Mouse (Mus musculus): ENCODE results near the gene Ets2. TPM values are rescaled to one million over a fixed set of nuclear protein-coding genes. Genes with fewer than 3 reads are reported as not detected.

Ets2 gene
- total RNA-seq, 1 experiment = 12.8 TPM

DNA sequence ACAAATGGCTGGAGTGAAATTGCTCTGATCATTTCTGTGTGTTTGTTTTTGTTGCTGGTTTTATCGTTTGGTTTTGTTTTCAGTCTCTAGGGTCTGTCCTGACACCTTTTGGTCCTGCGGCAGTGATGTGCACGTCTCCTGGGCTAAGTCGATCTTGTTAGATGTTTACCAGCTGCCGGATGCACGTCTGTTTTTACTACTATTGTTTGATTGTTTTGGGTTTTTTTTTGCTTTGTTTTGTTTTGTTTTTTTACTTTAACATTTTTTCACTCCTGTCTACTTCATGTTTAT, 40.8 kb downstream of the Ets2 start:
- Histone ChIP-seq H3K36me3 (ENCODE audit: control insufficient read depth, insufficient read depth, low read length, poor library complexity, severe bottlenecking) (no peaks in the 10 kb centered on the region), H3K27ac (ENCODE audit: insufficient read depth, low read depth, low read length, poor library complexity, severe bottlenecking) (no peak overlapping the region), H3K4me3 (ENCODE audit: insufficient read depth in 1 of 2, low read depth in 1 of 2, low read length in 2 of 2, poor library complexity in 1 of 2, severe bottlenecking in 1 of 2) (no peak overlapping the region), H3K9me3 (ENCODE audit: control insufficient read depth, insufficient read depth, low read depth, low read length) (no peaks in the 10 kb centered on the region), H3K4me1 (ENCODE audit: control insufficient read depth in 2 of 2, insufficient read depth in 2 of 2, low read length in 2 of 2, poor library complexity in 1 of 2) (peaks cover 0 to 3% of the 10 kb centered on the region in 2 experiments; a peak in 1 of 4 replicates), H3K9ac (ENCODE audit: insufficient read depth, low read depth, low read length, poor library complexity, severe bottlenecking) (no peak overlapping the region)
- TF ChIP-seq CHD2 (IDR thresholded peaks at IDR 0.05; ENCODE audit: low read depth, low read length) (no peak), ZC3H11A (IDR thresholded peaks at IDR 0.05; ENCODE audit: borderline replicate concordance, low read depth, low read length) (no peak), HCFC1 (IDR thresholded peaks at IDR 0.05; ENCODE audit: borderline replicate concordance, insufficient read depth, low read length) (no peak), MAFK (IDR thresholded peaks at IDR 0.05; ENCODE audit: insufficient read depth, low read depth, low read length) (no peak), ZNF384 (IDR thresholded peaks at IDR 0.05; ENCODE audit: low read depth, low read length) (no peak)
- in situ Hi-C loops (cut with MboI; ENCODE audit: low sequenced_read_pairs in 2 of 2, unreplicated experiment in 2 of 2) = no loop called here
- DNase-seq (ENCODE audit: low read depth, low spot score) = no peak

DNA sequence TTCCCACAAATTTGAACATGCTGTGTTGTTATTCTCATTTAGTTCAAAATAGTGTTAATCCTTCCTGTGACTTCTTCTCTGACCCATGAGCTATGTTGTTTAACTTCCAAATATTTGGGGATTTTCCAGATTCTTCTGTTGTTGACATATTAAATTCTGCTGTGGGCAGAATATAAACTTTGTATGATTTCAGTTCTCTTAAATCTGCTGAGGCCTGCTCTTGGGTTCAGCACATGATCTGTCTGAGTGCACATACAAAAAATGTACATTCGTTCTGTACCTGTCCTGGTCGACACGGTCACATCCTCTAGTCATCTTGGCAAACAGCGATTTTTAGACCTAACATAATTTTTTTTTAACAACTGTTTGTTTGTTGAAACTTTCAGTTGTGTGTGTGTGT, 41.2 kb downstream of the Ets2 start:
- H3K27ac ChIP-seq (ENCODE audit: insufficient read depth, low read depth, low read length, poor library complexity, severe bottlenecking) = no peak overlapping the region
- TF ChIP-seq MAFK (IDR thresholded peaks at IDR 0.05; ENCODE audit: insufficient read depth, low read depth, low read length) = no peak
- no peak for TF ChIP-seq HCFC1 (IDR thresholded peaks at IDR 0.05; ENCODE audit: borderline replicate concordance, insufficient read depth, low read length)
- no peak for TF ChIP-seq CHD2 (IDR thresholded peaks at IDR 0.05; ENCODE audit: low read depth, low read length)
- no peak for TF ChIP-seq ZC3H11A (IDR thresholded peaks at IDR 0.05; ENCODE audit: borderline replicate concordance, low read depth, low read length)
- no peak for TF ChIP-seq ZNF384 (IDR thresholded peaks at IDR 0.05; ENCODE audit: low read depth, low read length)
- no peak overlapping the region for H3K4me3 ChIP-seq (ENCODE audit: insufficient read depth in 1 of 2, low read depth in 1 of 2, low read length in 2 of 2, poor library complexity in 1 of 2, severe bottlenecking in 1 of 2)
- no peak for DNase-seq (ENCODE audit: low read depth, low spot score)
- no peaks in the 10 kb centered on the region for H3K9me3 ChIP-seq (ENCODE audit: control insufficient read depth, insufficient read depth, low read depth, low read length)
- H3K4me1 ChIP-seq (ENCODE audit: control insufficient read depth in 2 of 2, insufficient read depth in 2 of 2, low read length in 2 of 2, poor library complexity in 1 of 2) = peaks cover 0 to 3% of the 10 kb centered on the region in 2 experiments; a peak in 1 of 4 replicates
- in situ Hi-C loops (cut with MboI; ENCODE audit: low sequenced_read_pairs in 2 of 2, unreplicated experiment in 2 of 2) = no loop called here
- H3K9ac ChIP-seq (ENCODE audit: insufficient read depth, low read depth, low read length, poor library complexity, severe bottlenecking) = no peak overlapping the region
- H3K36me3 ChIP-seq (ENCODE audit: control insufficient read depth, insufficient read depth, low read length, poor library complexity, severe bottlenecking) = no peaks in the 10 kb centered on the region

DNA sequence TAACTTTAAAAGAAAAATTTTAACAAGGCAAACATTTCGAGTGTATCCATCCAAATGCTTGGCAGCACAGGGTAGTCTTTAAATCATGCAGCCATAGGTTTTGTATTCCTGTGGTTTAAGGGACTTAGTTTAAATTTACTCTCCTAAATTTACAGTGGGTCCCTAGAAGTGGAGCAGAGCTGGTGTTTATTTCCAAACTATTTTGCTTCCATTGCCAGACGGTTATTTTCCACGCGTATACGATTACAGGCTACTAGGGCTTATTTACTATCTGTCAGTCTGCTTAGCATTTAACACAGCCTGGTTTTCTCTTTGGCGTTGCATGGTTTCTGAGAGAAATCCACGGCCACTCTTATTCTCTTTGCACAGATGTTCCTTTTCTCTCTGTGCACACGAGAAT, 42.9 kb downstream of the Ets2 start:
- Histone ChIP-seq H3K9ac (ENCODE audit: insufficient read depth, low read depth, low read length, poor library complexity, severe bottlenecking) (no peak overlapping the region), H3K4me1 (ENCODE audit: control insufficient read depth in 2 of 2, insufficient read depth in 2 of 2, low read length in 2 of 2, poor library complexity in 1 of 2) (peaks cover 0 to 3% of the 10 kb centered on the region in 2 experiments; a peak in 1 of 4 replicates), H3K27ac (ENCODE audit: insufficient read depth, low read depth, low read length, poor library complexity, severe bottlenecking) (no peak overlapping the region), H3K4me3 (ENCODE audit: insufficient read depth in 1 of 2, low read depth in 1 of 2, low read length in 2 of 2, poor library complexity in 1 of 2, severe bottlenecking in 1 of 2) (no peak overlapping the region), H3K9me3 (ENCODE audit: control insufficient read depth, insufficient read depth, low read depth, low read length) (no peaks in the 10 kb centered on the region), H3K36me3 (ENCODE audit: control insufficient read depth, insufficient read depth, low read length, poor library complexity, severe bottlenecking) (no peaks in the 10 kb centered on the region)
- no peak for DNase-seq (ENCODE audit: low read depth, low spot score)
- no peak for TF ChIP-seq ZNF384 (IDR thresholded peaks at IDR 0.05; ENCODE audit: low read depth, low read length)
- no peak for TF ChIP-seq HCFC1 (IDR thresholded peaks at IDR 0.05; ENCODE audit: borderline replicate concordance, insufficient read depth, low read length)
- no peak for TF ChIP-seq ZC3H11A (IDR thresholded peaks at IDR 0.05; ENCODE audit: borderline replicate concordance, low read depth, low read length)
- TF ChIP-seq CHD2 (IDR thresholded peaks at IDR 0.05; ENCODE audit: low read depth, low read length) = no peak
- TF ChIP-seq MAFK (IDR thresholded peaks at IDR 0.05; ENCODE audit: insufficient read depth, low read depth, low read length) = no peak
- in situ Hi-C loops (cut with MboI; ENCODE audit: low sequenced_read_pairs in 2 of 2, unreplicated experiment in 2 of 2) = no loop called here

DNA sequence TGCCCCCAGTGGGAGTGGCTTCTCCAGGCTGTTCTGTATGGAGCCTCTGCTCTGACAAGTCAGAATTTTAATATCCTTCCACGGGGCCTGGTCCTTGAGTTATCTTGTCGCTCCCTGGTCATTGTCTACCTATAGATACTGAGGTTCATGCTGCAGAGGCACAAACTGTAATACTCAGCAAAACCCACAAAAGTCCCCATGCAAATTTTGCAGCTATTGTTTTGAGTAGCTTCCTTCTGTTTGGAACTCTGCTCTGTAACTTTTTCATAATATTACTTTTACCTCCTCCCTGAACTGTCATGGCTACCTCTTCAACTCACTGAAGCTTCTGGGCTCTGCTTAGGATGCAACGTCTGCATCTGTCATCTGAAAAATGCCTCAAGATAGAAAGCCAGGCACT, 43.8 kb downstream of the Ets2 start:
- Histone ChIP-seq H3K9ac (ENCODE audit: insufficient read depth, low read depth, low read length, poor library complexity, severe bottlenecking) (no peak overlapping the region), H3K4me3 (ENCODE audit: insufficient read depth in 1 of 2, low read depth in 1 of 2, low read length in 2 of 2, poor library complexity in 1 of 2, severe bottlenecking in 1 of 2) (no peak overlapping the region), H3K36me3 (ENCODE audit: control insufficient read depth, insufficient read depth, low read length, poor library complexity, severe bottlenecking) (no peaks in the 10 kb centered on the region), H3K9me3 (ENCODE audit: control insufficient read depth, insufficient read depth, low read depth, low read length) (no peaks in the 10 kb centered on the region), H3K27ac (ENCODE audit: insufficient read depth, low read depth, low read length, poor library complexity, severe bottlenecking) (no peak overlapping the region), H3K4me1 (ENCODE audit: control insufficient read depth in 2 of 2, insufficient read depth in 2 of 2, low read length in 2 of 2, poor library complexity in 1 of 2) (peaks cover 0 to 3% of the 10 kb centered on the region in 2 experiments; a peak in 1 of 4 replicates)
- DNase-seq (ENCODE audit: low read depth, low spot score) = no peak
- TF ChIP-seq MAFK (IDR thresholded peaks at IDR 0.05; ENCODE audit: insufficient read depth, low read depth, low read length) = no peak
- in situ Hi-C loops (cut with MboI; ENCODE audit: low sequenced_read_pairs in 2 of 2, unreplicated experiment in 2 of 2) = no loop called here

DNA sequence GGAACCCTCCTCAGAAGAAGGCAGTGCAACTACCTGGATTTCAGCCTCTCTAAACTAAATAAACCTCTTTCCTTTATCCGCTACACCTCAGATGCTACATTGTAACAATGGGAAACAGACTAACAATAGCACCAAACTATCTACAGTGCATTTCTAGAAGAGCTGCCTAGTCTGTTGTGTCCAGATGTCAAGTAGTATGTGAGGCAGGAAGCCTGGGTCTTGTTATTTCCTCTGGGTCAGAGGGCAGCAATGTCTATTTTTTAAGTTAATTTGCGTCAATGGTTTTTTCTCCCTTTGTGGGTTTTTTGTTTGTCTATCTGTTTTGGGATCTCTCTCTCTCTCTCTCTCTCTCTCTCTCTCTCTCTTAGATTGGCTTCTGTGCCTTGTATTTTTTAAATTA, 44.7 kb downstream of the Ets2 start:
- no peaks in the 10 kb centered on the region for H3K9me3 ChIP-seq (ENCODE audit: control insufficient read depth, insufficient read depth, low read depth, low read length)
- H3K36me3 ChIP-seq (ENCODE audit: control insufficient read depth, insufficient read depth, low read length, poor library complexity, severe bottlenecking) = no peaks in the 10 kb centered on the region
- DNase-seq (ENCODE audit: low read depth, low spot score) = no peak
- in situ Hi-C loops (cut with MboI; ENCODE audit: low sequenced_read_pairs in 2 of 2, unreplicated experiment in 2 of 2) = no loop called here
- no peak overlapping the region for H3K27ac ChIP-seq (ENCODE audit: insufficient read depth, low read depth, low read length, poor library complexity, severe bottlenecking)
- no peak overlapping the region for H3K9ac ChIP-seq (ENCODE audit: insufficient read depth, low read depth, low read length, poor library complexity, severe bottlenecking)
- TF ChIP-seq MAFK (IDR thresholded peaks at IDR 0.05; ENCODE audit: insufficient read depth, low read depth, low read length) (no peak), CHD2 (IDR thresholded peaks at IDR 0.05; ENCODE audit: low read depth, low read length) (no peak), ZC3H11A (IDR thresholded peaks at IDR 0.05; ENCODE audit: borderline replicate concordance, low read depth, low read length) (no peak), HCFC1 (IDR thresholded peaks at IDR 0.05; ENCODE audit: borderline replicate concordance, insufficient read depth, low read length) (no peak), ZNF384 (IDR thresholded peaks at IDR 0.05; ENCODE audit: low read depth, low read length) (no peak)
- no peaks in the 10 kb centered on the region; a peak in 1 of 4 replicates for H3K4me1 ChIP-seq (ENCODE audit: control insufficient read depth in 2 of 2, insufficient read depth in 2 of 2, low read length in 2 of 2, poor library complexity in 1 of 2)
- H3K4me3 ChIP-seq (ENCODE audit: insufficient read depth in 1 of 2, low read depth in 1 of 2, low read length in 2 of 2, poor library complexity in 1 of 2, severe bottlenecking in 1 of 2) = no peak overlapping the region

Data from ES-E14 (cell line).